ENCODE assay signal across 23 mouse cellular contexts in the genomic region with DNA sequence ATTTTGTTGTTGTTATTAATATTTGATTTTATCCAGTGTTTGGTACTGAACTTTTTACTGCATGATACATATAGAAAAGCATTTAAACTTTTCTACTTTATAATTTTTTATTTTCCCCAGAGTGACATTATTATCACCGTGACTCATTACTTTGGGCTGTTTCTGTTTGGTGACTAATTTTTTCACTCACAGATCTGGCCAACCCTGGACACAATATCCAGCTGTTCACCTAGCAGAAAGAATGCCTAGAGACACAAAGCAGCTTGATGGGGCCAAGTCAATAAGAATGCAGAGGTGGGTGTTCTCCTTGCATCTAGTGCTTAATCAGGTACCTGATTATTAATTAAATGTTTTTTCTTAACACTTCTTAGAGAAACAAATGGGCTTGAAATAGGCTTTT.
DNase-seq lines count a peak whose midpoint lies in the region; ATAC-seq and TF ChIP-seq lines count a peak whose summit lies in the region.
"Had no signal": no experiment of that assay in that cellular context is flagged by ENCODE, and none has a peak within 500 bp of the region (broad histone marks: within the 10 kb centered on the region; RNA-seq: fewer than 3 reads in every experiment).

No protein-coding gene starts in this region.

- no peaks in the 10 kb centered on the region for H3K9me3 ChIP-seq in liver, embryonic 12.5 days (replicated peaks)
- no peaks in the 10 kb centered on the region for H3K9me3 ChIP-seq in liver, postnatal 0 days (ENCODE audit: low read length)
- no peaks in the 10 kb centered on the region for H3K9me3 ChIP-seq in liver, embryonic 15.5 days (replicated peaks)
- H3K9me3 ChIP-seq in liver, embryonic 16.5 days (replicated peaks; ENCODE audit: control insufficient read depth, low read length) = no peaks in the 10 kb centered on the region
- H3K9me3 ChIP-seq: embryonic facial prominence, embryonic 10.5 days; embryonic facial prominence, embryonic 12.5 days; forebrain, embryonic 13.5 days; forebrain, embryonic 15.5 days had no signal

- H3K4me2 ChIP-seq in liver, embryonic 12.5 days = no peak overlapping the region
- no peak overlapping the region for H3K4me2 ChIP-seq in liver, postnatal 0 days (ENCODE audit: low read depth, low read length)
- H3K4me2 ChIP-seq in liver, embryonic 15.5 days = no peak overlapping the region
- H3K4me2 ChIP-seq in liver, embryonic 16.5 days (ENCODE audit: low read depth, low read length) = no peak overlapping the region
- H3K4me2 ChIP-seq: embryonic facial prominence, embryonic 12.5 days; forebrain, embryonic 13.5 days; forebrain, embryonic 15.5 days had no signal

- no peak overlapping the region for H3K9ac ChIP-seq in liver, embryonic 12.5 days
- no peak overlapping the region for H3K9ac ChIP-seq in liver, postnatal 0 days (replicated peaks)
- H3K9ac ChIP-seq in liver, embryonic 15.5 days = no peak overlapping the region
- no peak overlapping the region for H3K9ac ChIP-seq in liver, embryonic 16.5 days (ENCODE audit: low read depth, low read length)
- H3K9ac ChIP-seq: embryonic facial prominence, embryonic 12.5 days; forebrain, embryonic 13.5 days; forebrain, embryonic 15.5 days; forebrain, postnatal 0 days had no signal

- H3K27ac ChIP-seq in liver, embryonic 12.5 days = peak overlapping the region; percentile 56; the same call in 1 of the 2 replicates
- H3K27ac ChIP-seq in liver, postnatal 0 days (ENCODE audit: low read depth) = no peak overlapping the region
- H3K27ac ChIP-seq in liver, embryonic 15.5 days (replicated peaks) = peak overlapping the region; percentile 72; the same call in 1 of the 2 replicates
- H3K27ac ChIP-seq in liver, embryonic 16.5 days (ENCODE audit: low read length) = 0 out of 2 replicates have a peak overlapping the region, but pooled peaks have one; percentile 40
- H3K27ac ChIP-seq: embryonic facial prominence, embryonic 10.5 days; embryonic facial prominence, embryonic 12.5 days; forebrain, embryonic 13.5 days; forebrain, embryonic 15.5 days had no signal

- no peak for DNase-seq in liver, postnatal 0 days
- DNase-seq in liver = no peak
- DNase-seq in layer of hippocampus, adult 9-11 months = no peak
- no peak for DNase-seq in layer of hippocampus, adult 8-10 months (ENCODE audit: low spot score in 2 of 2)
- DNase-seq: adrenal gland, postnatal 10 days; adrenal gland, postnatal 25 days; B cell, adult 2 months; cerebellum, adult 11 months; cerebellum, adult 18-20 months; cerebellum, adult 8-10 months; cerebellum, adult 9-11 months; cerebellum, postnatal 25 days; forebrain, postnatal 0 days had no signal

- WGBS in liver, embryonic 12.5 days (ENCODE audit: insufficient replicate concordance) = 62% methylated on average over 1 of the region's 1 CpGs
- WGBS in liver, postnatal 0 days (ENCODE audit: insufficient replicate concordance) = 91% methylated on average over 1 of the region's 1 CpGs
- WGBS in liver, embryonic 15.5 days (ENCODE audit: insufficient replicate concordance) = 69% methylated on average over 1 of the region's 1 CpGs
- 67% methylated on average over 1 of the region's 1 CpGs for WGBS in liver, embryonic 16.5 days (ENCODE audit: insufficient replicate concordance)

- TF ChIP-seq CTCF in liver, postnatal 0 days (IDR thresholded peaks at IDR 0.05; ENCODE audit: low read depth) = no peak
- no peak for TF ChIP-seq CTCF in C2C12 (IDR thresholded peaks at IDR 0.05; ENCODE audit: control insufficient read depth, insufficient read depth, insufficient read length)

- no peak overlapping the region for H3ac ChIP-seq in C2C12 (ENCODE audit: control insufficient read depth, insufficient read length, low read depth)

- ATAC-seq in liver, embryonic 12.5 days = no peak
- no peak for ATAC-seq in liver, postnatal 0 days
- no peak for ATAC-seq in liver, embryonic 15.5 days (ENCODE audit: insufficient read depth)
- no peak for ATAC-seq in liver, embryonic 16.5 days (ENCODE audit: low read depth)
- ATAC-seq: activated CD4-positive, CD25-positive, alpha-beta regulatory T cell, adult 4 months; forebrain, embryonic 13.5 days; forebrain, embryonic 15.5 days; forebrain, postnatal 0 days; Patski had no signal

- peaks cover 21% of the 10 kb centered on the region; the same call in 1 of the 2 replicates for H3K4me1 ChIP-seq in liver, embryonic 12.5 days
- no peaks in the 10 kb centered on the region for H3K4me1 ChIP-seq in liver, postnatal 0 days (ENCODE audit: insufficient read depth)
- H3K4me1 ChIP-seq in liver, embryonic 15.5 days (replicated peaks) = peaks cover 22% of the 10 kb centered on the region
- H3K4me1 ChIP-seq in liver, embryonic 16.5 days (ENCODE audit: control insufficient read depth, low read depth, low read length) = no peaks in the 10 kb centered on the region; the same call in 1 of the 2 replicates
- H3K4me1 ChIP-seq: embryonic facial prominence, embryonic 10.5 days; embryonic facial prominence, embryonic 12.5 days; forebrain, embryonic 13.5 days; forebrain, embryonic 15.5 days had no signal

- H3K27me3 ChIP-seq in liver, embryonic 12.5 days (replicated peaks) = no peaks in the 10 kb centered on the region
- no peaks in the 10 kb centered on the region for H3K27me3 ChIP-seq in liver, postnatal 0 days (ENCODE audit: insufficient read depth, low read length)
- no peaks in the 10 kb centered on the region for H3K27me3 ChIP-seq in liver, embryonic 15.5 days
- H3K27me3 ChIP-seq in C2C12 (ENCODE audit: control insufficient read depth, insufficient read depth, insufficient read length) = no peaks in the 10 kb centered on the region
- no peaks in the 10 kb centered on the region for H3K27me3 ChIP-seq in liver, embryonic 16.5 days (ENCODE audit: control insufficient read depth, insufficient read depth, low read depth, low read length)
- H3K27me3 ChIP-seq: embryonic facial prominence, embryonic 12.5 days; forebrain, embryonic 13.5 days; forebrain, embryonic 15.5 days; Patski had no signal

- H3K36me3 ChIP-seq in liver, embryonic 12.5 days = no peaks in the 10 kb centered on the region
- no peaks in the 10 kb centered on the region for H3K36me3 ChIP-seq in liver, postnatal 0 days (replicated peaks; ENCODE audit: insufficient read depth, low read length)
- no peaks in the 10 kb centered on the region for H3K36me3 ChIP-seq in liver, embryonic 15.5 days (replicated peaks)
- no peaks in the 10 kb centered on the region for H3K36me3 ChIP-seq in C2C12 (ENCODE audit: control insufficient read depth, insufficient read depth)
- no peaks in the 10 kb centered on the region for H3K36me3 ChIP-seq in liver, embryonic 16.5 days (ENCODE audit: control insufficient read depth, insufficient read depth)
- H3K36me3 ChIP-seq: embryonic facial prominence, embryonic 10.5 days; embryonic facial prominence, embryonic 12.5 days; forebrain, embryonic 15.5 days had no signal

- no peaks in the 10 kb centered on the region for H3K79me3 ChIP-seq in C2C12 (ENCODE audit: low read depth)

- TF ChIP-seq EP300 in liver, postnatal 0 days (IDR thresholded peaks at IDR 0.05; ENCODE audit: low read depth) = no peak

- no peak overlapping the region for H3K4me3 ChIP-seq in liver, embryonic 12.5 days
- no peak overlapping the region for H3K4me3 ChIP-seq in liver, postnatal 0 days (ENCODE audit: low read depth, low read length)
- no peak overlapping the region for H3K4me3 ChIP-seq in liver, embryonic 15.5 days (replicated peaks)
- no peak overlapping the region for H3K4me3 ChIP-seq in C2C12 (ENCODE audit: insufficient read depth, poor library complexity, severe bottlenecking)
- H3K4me3 ChIP-seq in liver, embryonic 16.5 days (ENCODE audit: low read depth, low read length) = no peak overlapping the region
- H3K4me3 ChIP-seq: embryonic facial prominence, embryonic 10.5 days; embryonic facial prominence, embryonic 12.5 days; forebrain, embryonic 13.5 days; forebrain, embryonic 15.5 days had no signal

- no peaks in the 10 kb centered on the region for H3K79me2 ChIP-seq in C2C12 (ENCODE audit: control insufficient read depth, insufficient read depth)

TF ChIP-seq in C2C12, 6 proteins besides CTCF, POLR2A, EP300 and RAD21:
- no peak for TF ChIP-seq USF1 (IDR thresholded peaks at IDR 0.05; ENCODE audit: low read depth)
- TF ChIP-seq MYOG (IDR thresholded peaks at IDR 0.05; ENCODE audit: control insufficient read depth, extremely low read depth, insufficient read length) = no peak
- TF ChIP-seq CEBPB (IDR thresholded peaks at IDR 0.05; ENCODE audit: low read depth) = no peak
- peak; percentile 13 for TF ChIP-seq FOSL1 (IDR thresholded peaks at IDR 0.05; ENCODE audit: insufficient read depth, low read length, poor library complexity, severe bottlenecking)
- no peak for TF ChIP-seq MAX (IDR thresholded peaks at IDR 0.05)
- TF ChIP-seq MYOD1 (IDR thresholded peaks at IDR 0.05; ENCODE audit: control insufficient read depth, insufficient read length, low read depth) = peak; percentile 28
